Mouse (Mus musculus): ENCODE data around the gene Macf1.
"Not testable (repeated sequence)": the region's sequence is repeated elsewhere in the genome, so short reads cannot be mapped to it uniquely, and the experiment has no call there.

Macf1 gene

GRCm38 (mm10) chr4:123677060-123677804 is 6.9 kb downstream of the Macf1 start:
- in situ Hi-C loops (cut with MboI; ENCODE audit: unreplicated experiment in 2 of 2), result no loop called here

DNA sequence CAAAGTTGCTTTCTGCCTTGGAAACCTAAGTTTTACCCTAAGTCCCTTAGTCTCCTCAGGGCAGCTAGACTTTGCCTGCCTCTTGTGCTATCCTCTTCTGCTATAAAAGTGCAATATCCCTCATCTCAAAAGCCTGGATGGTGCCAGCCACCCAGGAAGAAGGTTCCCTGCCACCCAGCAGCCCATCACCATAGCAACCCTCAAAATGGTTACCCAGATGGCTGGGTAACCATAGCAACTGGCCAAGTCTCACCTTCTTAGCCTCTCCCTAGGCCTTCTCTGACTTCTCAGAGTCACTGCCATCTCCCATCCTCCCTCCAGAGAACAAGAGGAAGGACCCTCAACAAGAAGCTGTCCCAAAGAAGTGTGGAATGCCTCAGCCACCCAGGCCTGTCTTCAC is 13.6 kb downstream of the Macf1 start:
- in situ Hi-C loops (cut with MboI; ENCODE audit: unreplicated experiment in 2 of 2), result no loop called here

DNA sequence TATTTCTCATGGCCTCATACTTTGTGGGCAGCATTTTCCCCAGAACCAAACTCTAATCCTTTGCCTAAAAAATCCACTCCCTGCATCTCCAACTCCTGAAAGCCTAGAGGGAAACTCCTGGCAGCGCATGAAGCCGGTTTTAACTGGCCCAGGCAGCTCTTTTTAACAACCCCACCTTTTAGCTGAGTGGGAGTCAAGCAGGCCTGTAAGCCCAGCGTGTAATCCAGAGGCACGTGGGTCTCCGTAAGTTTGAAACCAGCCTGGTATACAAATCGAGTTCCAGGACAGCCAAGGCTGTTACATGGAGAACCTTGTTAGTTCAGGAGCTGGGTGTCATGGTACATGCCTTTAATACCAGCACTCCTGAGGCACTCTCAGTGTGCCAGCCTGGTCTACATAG is 14.5 kb downstream of the Macf1 start:
- in situ Hi-C loops (cut with MboI; ENCODE audit: unreplicated experiment in 2 of 2), result loop anchor here (5.0 kb wide), 2 partner anchors 82 to 132 kb away; no protein-coding TSS in a partner anchor

DNA sequence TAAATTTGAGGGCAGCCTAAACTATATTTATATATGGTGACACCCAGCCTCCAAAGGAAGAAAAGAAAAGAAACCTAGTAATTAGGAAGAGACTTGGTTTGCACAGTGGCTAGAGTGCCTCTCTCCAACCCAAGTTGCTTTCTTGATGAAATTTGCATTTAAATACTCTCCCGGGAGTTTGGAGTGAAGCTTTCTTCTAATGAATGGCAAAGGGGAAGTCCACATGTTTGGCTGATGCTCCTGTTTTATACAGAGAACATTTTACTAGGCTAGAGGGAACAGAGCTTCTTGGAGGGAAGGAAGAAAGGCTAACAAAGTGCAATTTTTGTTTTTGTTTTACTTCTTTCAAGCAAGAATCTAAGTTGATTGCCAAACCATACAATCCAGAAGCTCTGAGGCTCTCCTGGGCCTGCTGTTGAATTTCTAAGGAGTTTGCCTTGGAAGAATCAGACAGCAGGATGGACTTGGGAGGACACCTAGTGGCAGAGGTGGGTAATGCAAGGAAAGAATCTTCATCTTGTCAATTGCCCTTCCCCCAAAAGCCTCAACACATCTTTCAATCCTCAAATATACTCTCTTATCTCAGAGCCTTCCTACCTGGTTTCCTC is 16.8 kb downstream of the Macf1 start:
- in situ Hi-C loops (cut with MboI; ENCODE audit: unreplicated experiment in 2 of 2), result loop anchor here (5.0 kb wide), 2 partner anchors 80 to 130 kb away; no protein-coding TSS in a partner anchor

- in situ Hi-C loops (cut with MboI; ENCODE audit: unreplicated experiment in 2 of 2), result loop anchor here (5.0 kb wide), 2 partner anchors 79 to 129 kb away; no protein-coding TSS in a partner anchor
Observed at GRCm38 (mm10) chr4:123666517-123666916, 17.6 kb downstream of the Macf1 start.

DNA sequence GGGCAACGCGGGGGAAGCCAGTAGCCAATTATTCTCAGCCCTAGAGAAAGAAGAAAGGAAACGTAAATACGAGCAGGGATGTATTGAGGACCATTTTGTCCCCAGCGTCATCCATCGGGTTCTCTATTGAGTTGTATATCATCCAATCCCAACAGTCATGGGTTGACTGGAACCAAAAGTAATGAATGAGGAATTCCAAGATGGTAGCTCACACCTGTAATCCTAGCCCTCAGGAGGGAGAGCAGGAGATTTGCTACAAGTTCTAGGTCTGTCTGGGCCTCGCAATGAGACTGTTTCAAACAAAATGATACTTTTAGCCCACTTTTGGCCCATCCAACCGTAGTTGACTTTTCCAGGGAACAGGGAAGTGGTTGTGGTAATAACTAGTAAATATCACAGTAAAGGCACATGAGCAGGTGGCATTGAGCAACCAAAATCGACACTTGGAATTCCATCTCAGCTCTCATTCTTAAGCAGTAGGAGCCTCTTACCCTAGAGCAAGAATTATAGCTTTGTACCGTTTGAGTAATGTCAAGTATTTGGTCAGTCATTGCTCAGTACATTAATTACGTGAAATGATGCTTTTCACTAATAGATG is 18.4 kb downstream of the Macf1 start:
- in situ Hi-C loops (cut with MboI; ENCODE audit: unreplicated experiment in 2 of 2), result loop anchor here (5.0 kb wide), 2 partner anchors 78 to 128 kb away; no protein-coding TSS in a partner anchor

DNA sequence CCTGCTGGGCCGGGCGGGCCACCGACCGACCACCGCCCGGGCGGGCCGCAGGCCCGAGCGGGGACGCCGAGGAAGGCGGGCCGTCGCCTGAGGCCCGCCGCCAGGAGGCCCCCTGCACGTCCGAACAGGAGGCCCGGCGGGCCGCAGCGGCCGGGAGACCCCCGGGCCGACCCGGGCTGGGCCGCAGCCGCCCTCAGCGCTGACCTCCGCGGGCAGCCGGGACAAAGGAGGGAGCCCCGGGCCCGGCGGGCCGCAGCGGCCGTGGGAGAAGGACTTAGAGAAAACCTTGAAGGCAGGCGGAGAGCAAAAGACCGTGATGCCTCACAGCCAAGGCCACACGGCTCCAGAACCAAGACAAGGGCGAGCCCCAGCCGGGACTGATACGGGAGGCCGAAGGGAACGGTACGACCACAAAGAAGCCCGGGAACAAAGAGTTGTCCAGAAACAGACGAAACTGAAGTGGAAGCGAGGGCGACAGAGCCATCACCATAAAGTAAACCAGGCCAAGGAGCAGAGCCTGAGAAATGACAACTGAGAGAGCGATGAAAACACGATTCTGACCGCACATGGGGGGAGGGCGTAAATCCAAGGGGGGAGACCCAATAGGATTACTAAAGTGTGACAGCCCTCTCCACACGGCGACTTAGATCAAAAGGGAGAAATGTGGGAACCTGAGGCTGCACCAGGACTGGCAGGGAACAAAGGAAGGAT is 19.1 kb downstream of the Macf1 start:
- in situ Hi-C loops (cut with MboI; ENCODE audit: unreplicated experiment in 2 of 2), result loop anchor here (5.0 kb wide), 2 partner anchors 78 to 128 kb away; no protein-coding TSS in a partner anchor

DNA sequence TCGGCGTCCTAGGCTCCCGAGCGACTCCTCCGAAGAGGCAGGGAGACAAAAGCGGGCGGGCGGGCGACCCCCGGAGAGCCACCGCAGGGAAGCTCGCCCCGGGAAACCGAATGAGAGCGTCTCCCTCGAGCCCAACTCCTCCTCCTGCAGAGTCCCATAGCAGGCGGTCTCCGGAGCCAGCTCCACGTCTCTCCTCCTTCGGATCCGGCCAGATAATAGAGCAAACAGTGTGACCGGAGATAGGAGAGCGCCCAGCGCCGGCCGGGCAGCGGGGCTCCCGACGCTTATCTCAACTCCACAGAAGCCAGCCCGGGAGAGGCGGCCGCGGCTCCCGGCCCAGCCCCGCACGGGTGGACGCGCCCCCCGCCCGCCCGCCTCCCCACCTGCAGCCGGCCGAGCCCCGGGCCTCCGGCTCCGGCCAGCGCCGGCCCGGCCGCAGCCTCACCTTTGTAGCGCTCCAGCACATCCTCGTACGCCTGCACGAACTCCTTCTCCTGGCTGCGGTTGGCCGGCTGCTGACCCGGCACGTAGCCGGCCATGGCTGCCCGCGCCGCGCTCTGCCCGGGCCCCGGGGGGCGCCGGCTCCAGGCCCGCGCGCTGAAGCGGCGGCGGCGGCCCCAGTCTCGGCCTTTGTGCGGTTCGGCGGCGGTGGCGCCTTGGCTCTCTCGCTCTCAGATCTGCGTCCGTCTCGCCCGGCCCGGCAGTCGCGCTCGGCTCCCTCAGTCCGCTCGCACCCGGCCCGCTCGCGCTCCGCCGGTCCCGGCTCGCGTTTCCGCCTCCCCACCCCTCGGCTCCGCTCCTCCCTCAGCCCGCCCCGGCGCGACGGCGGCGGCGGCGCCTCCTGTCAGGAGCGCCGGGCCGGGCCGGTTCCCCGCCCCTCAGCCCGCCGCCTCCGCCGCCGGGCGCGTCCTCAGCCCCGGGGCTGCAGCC is 19.9 kb downstream of the Macf1 start:
- in situ Hi-C loops (cut with MboI; ENCODE audit: unreplicated experiment in 2 of 2), result no loop called here

DNA sequence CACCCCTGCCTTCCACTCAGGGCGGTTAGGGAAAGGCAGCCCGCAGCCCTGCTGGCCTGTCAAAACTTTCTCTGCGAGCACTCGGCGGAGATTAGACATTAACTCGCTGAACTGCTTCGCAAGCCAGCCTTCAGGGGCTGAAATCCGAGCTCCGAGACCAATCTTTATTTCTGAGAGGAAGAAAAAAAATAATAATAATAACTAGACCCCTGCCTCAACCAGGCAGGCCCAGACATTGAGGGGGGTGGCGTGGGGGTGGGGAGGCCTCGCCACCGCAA is 20.5 kb downstream of the Macf1 start:
- in situ Hi-C loops (cut with MboI; ENCODE audit: unreplicated experiment in 2 of 2), result no loop called here

DNA sequence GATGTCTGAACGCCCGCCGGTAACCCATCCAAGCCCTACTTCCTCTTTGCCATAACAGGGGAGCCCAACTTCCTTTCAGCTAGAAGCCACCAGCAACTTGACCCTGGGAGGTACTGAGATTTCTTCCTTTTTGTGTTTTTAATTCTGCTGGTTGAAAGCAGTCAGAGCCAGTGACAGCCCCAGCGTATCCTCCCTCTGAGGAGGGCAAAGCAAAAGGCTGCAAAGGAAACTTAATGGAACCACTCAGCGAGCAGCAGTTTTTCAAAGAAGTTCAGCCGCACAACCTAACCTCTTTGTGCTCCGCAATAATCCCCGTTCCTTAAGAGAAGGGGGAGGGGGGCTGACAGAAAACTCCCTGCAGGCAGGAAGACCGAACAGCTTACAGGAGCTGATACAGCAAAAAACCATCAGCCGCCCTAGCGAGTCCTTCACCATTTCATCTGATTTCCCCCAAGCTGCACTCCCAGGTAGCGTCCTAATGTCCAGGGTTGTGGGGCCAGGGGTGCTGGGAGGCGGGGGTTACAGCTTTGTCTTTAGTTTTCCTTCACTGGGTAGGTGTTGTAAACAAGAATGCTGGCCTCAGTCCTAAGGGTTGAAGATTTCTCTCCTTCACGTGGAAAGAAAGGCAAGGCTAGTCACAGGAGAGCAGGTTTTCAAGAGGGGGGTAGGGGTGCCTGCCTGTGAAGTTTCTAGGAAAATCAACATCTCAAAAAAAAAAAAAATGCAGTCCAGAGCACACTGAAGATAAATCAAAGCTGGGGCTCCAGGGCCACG is 21.1 kb downstream of the Macf1 start:
- in situ Hi-C loops (cut with MboI; ENCODE audit: unreplicated experiment in 2 of 2), result no loop called here

- in situ Hi-C loops (cut with MboI; ENCODE audit: unreplicated experiment in 2 of 2), result loop anchor here in 1 of 2 experiments (5.0 kb wide), 1 partner anchor 61 kb away; no protein-coding TSS in a partner anchor
Observed at GRCm38 (mm10) chr4:123658175-123658574, 26.0 kb downstream of the Macf1 start.

DNA sequence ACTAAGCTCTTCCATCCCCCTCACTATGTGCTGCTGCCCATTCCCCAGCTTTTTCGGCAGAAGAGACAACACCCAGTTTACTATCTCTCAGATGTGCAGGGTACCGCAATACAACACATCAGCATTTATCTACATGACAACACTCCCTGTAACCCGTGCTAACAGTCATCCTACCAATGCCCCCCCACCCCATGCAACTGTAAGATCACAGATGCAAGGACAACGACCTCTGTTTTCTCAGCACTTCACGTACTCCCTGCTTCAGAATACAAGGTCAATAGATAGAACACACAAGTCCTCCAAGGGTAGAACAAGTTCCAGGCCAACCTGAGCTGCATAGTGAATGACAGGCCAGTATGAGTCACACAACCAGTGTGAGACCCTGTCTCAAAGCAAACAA is 28.9 kb downstream of the Macf1 start:
- in situ Hi-C loops (cut with MboI; ENCODE audit: unreplicated experiment in 2 of 2), result loop anchor here in 1 of 2 experiments (5.0 kb wide), 1 partner anchor 58 kb away; no protein-coding TSS in a partner anchor

- in situ Hi-C loops (cut with MboI; ENCODE audit: unreplicated experiment in 2 of 2), result no loop called here
Observed at GRCm38 (mm10) chr4:123654566-123654965, 29.6 kb downstream of the Macf1 start.

- in situ Hi-C loops (cut with MboI; ENCODE audit: unreplicated experiment in 2 of 2), result not testable (repeated sequence)
Observed at GRCm38 (mm10) chr4:123653446-123653845, 30.7 kb downstream of the Macf1 start.

- in situ Hi-C loops (cut with MboI; ENCODE audit: unreplicated experiment in 2 of 2), result no loop called here
Observed at GRCm38 (mm10) chr4:123652130-123652529, 32.0 kb downstream of the Macf1 start.

- in situ Hi-C loops (cut with MboI; ENCODE audit: unreplicated experiment in 2 of 2), result no loop called here
Observed at GRCm38 (mm10) chr4:123649131-123649530, 35.0 kb downstream of the Macf1 start.

DNA sequence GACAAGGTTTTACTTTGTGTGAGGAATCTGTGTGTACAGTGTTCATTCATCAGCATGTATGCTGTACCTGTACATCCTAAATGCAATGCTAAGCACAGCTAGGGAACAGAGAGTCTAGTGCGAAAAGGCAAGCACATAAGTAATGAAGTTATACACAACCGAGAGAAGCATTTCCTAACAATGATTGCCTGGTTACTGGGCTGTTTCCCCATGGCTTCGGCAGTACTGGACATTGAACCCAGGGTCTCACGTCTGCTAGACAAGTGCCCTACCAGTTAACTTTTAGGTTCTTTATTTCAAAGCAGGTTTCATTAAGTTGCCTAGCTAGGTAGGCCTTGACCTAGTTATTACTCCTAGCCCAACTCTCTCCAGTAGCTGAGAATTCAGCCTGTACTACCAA is 36.5 kb downstream of the Macf1 start:
- in situ Hi-C loops (cut with MboI; ENCODE audit: unreplicated experiment in 2 of 2), result no loop called here

DNA sequence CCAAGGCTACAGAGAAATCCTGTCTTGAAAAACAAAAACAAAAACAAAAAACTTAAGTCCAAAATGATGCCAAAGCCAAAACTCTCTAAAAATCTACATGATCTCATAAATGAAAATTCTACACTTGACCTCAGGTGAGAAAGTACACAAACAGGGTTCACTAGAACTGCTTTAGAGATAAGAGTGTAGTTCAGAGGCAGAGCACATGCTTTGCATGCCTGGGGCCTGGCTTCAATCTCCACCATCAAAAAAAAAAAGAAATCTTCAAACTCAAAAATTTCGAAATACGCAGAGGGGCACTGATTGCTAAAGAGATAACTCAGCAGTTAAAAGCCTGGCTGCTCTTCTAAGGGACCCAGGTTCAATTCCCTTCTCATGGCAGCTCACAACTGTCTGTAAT is 37.1 kb downstream of the Macf1 start:
- in situ Hi-C loops (cut with MboI; ENCODE audit: unreplicated experiment in 2 of 2), result no loop called here

DNA sequence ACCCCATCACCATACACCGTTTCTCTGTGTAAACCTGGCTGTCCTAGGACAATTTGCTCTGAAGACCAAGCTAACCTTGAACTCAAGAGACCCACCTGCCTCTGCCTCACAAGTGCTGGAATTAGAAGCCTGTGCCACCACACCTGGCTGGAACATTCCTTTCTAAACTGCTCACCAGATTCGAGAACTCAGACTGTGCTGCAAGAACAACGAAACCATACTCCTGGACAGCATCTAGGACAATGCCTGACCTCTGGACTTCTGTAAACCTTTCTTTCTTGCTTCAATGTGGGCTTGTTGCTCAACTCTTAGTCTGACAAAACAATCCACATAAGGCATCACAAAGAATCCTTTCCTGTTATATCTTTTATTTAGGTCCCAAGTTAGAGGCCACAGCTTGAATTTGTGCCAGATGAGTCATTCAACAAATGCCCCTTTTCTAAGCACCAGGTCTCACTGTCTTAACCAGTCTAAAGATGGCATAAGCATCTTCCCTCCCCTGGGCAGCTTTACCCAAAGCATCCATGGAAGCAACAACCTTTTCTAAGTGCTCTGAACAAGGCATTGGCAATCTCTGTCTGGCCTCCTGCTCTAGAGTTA is 38.8 kb downstream of the Macf1 start:
- in situ Hi-C loops (cut with MboI; ENCODE audit: unreplicated experiment in 2 of 2), result no loop called here

All from v-Abl transformed pro-B cells (cell line).